Mouse (Mus musculus) liver, adult 2 months (tissue): ENCODE measurements around the gene Rdh9.

Experiments
- CTCF ChIP-seq: fragments of 200-500 bp; IDR thresholded peaks from 2 replicates; pipeline ENCODE4 v1.5.1; 2011; ENCODE audit warnings: low read depth, low read length, control low read depth
- POLR2A ChIP-seq: fragments of 200-500 bp; IDR thresholded peaks from 2 replicates; pipeline ENCODE4 v1.6.1; 2011; ENCODE audit warnings: low read length, control low read depth; ENCODE audit not compliant: insufficient read depth; ENCODE audit errors: extremely low read depth

- TF ChIP-seq CTCF: no peak
- no peak for TF ChIP-seq POLR2A
Measured at GRCm38 (mm10) chr10:127763914-127764680, 12.1 kb upstream of the Rdh9 start.
